Mouse (Mus musculus) adrenal gland, adult 2 months (tissue): ENCODE results near the gene Fpr2. TPM values are rescaled to one million over a fixed set of nuclear protein-coding genes. Genes with fewer than 3 reads are reported as not detected.
"Not testable (repeated sequence)": the region's sequence is repeated elsewhere in the genome, so short reads cannot be mapped to it uniquely, and the experiment has no call there.

ENCODE experiments used
- DNase-seq: peaks from one replicate; pipeline ENCODE4 v3.0.0; 2021
- long read RNA-seq: library from polyadenylated mRNA; stranded (forward); transcript quantifications from one replicate; pipeline ENCODE4 v2.0.0, GENCODE M21; 2021
- polyA plus RNA-seq: library from polyadenylated mRNA; depleted of rRNA; stranded (reverse); fragments of >200 nt; gene quantifications from 2 replicates; pipeline ENCODE4 v1.2.3, GENCODE M21; 2012; rRNA removed
- total RNA-seq, 2 experiments: library from RNA; stranded (reverse); gene quantifications; 2 replicates each; pipeline ENCODE4 v1.2.3; 2021

The Fpr2 gene
- under 1 TPM in 1 of 2 experiments, not detected in 1; 0.83 TPM for total RNA-seq
- not detected in 2 replicates for polyA plus RNA-seq
- long read RNA-seq = 0 reads

GRCm38 (mm10) chr17:17887774-17888248, at the start of gene Fpr2, which contains the start of gene Fpr3:
Fpr2 (plus strand) TSS chr17:17887824.
Fpr3 (plus strand) TSS chr17:17887852.
- no peak for DNase-seq

GRCm38 (mm10) chr17:17837919-17838701, 49.5 kb upstream of the Fpr2 start:
- peak; percentile 98 for DNase-seq

GRCm38 (mm10) chr17:17839276-17839675, 48.3 kb upstream of the Fpr2 start:
- DNase-seq = no peak

GRCm38 (mm10) chr17:17840796-17841195, 46.8 kb upstream of the Fpr2 start:
- DNase-seq = no peak

- no peak for DNase-seq
Measured at GRCm38 (mm10) chr17:17843534-17844261, 43.9 kb upstream of the Fpr2 start.

- DNase-seq = not testable (repeated sequence)
Measured at GRCm38 (mm10) chr17:17844606-17845005, 43.0 kb upstream of the Fpr2 start.

GRCm38 (mm10) chr17:17845187-17846027, 42.2 kb upstream of the Fpr2 start:
- DNase-seq = peak; percentile 68

- DNase-seq = no peak
Measured at GRCm38 (mm10) chr17:17848988-17849387, 38.6 kb upstream of the Fpr2 start.

- DNase-seq = no peak
Measured at GRCm38 (mm10) chr17:17849906-17850712, 37.5 kb upstream of the Fpr2 start.

GRCm38 (mm10) chr17:17855064-17855838, 32.4 kb upstream of the Fpr2 start, which contains the start of gene Has1:
Has1 (minus strand) TSS chr17:17855205.
- no peak for DNase-seq

- no peak for DNase-seq
Measured at GRCm38 (mm10) chr17:17856612-17857011, 31.0 kb upstream of the Fpr2 start.

GRCm38 (mm10) chr17:17857446-17857845, 30.2 kb upstream of the Fpr2 start:
- DNase-seq = no peak

GRCm38 (mm10) chr17:17860110-17860509, 27.5 kb upstream of the Fpr2 start:
- DNase-seq = no peak

- DNase-seq = no peak
Measured at GRCm38 (mm10) chr17:17862360-17862759, 25.3 kb upstream of the Fpr2 start.

GRCm38 (mm10) chr17:17865168-17865567, 22.5 kb upstream of the Fpr2 start:
- no peak for DNase-seq

- no peak for DNase-seq
Measured at GRCm38 (mm10) chr17:17866801-17867469, 20.7 kb upstream of the Fpr2 start.

- DNase-seq = no peak
Measured at GRCm38 (mm10) chr17:17870892-17871550, 16.6 kb upstream of the Fpr2 start.

- DNase-seq = no peak
Measured at GRCm38 (mm10) chr17:17871697-17872096, 15.9 kb upstream of the Fpr2 start.

- no peak for DNase-seq
Measured at GRCm38 (mm10) chr17:17879347-17879746, 8.3 kb upstream of the Fpr2 start.
